Mouse (Mus musculus) large intestine, adult 2 months (tissue): ENCODE measurements around the gene Golga3. TPM values are rescaled to one million over a fixed set of nuclear protein-coding genes. Genes with fewer than 3 reads are reported as not detected.

Source experiments
- DNase-seq: peaks from one replicate; pipeline ENCODE4 v3.0.0-alpha.2; 2012; ENCODE audit warnings: low read depth, low spot score
- WGBS: fragments of 180-500 bp; shearing (Covaris S2); methylation state at CpG from one replicate; pipeline ENCODE4 v1.1.7; 2018; 5-methylcytosine and 5-hydroxymethylcytosine counted together
- polyA plus RNA-seq: library from polyadenylated mRNA; depleted of rRNA; stranded (reverse); fragments of >200 nt; gene quantifications from 2 replicates; pipeline ENCODE4 v1.2.3, GENCODE M21; 2012; rRNA removed

The Golga3 gene
- polyA plus RNA-seq, 1 experiment: 4.7 TPM

- 1% methylated on average over 8 of the region's 8 CpGs for WGBS
These were observed 53.9 kb downstream of the Golga3 start for GRCm38 (mm10) chr5:110230401-110230779.

GRCm38 (mm10) chr5:110230780-110231461 is 54.4 kb downstream of the Golga3 start, which contains the start of gene Ankle2:
Gene Ankle2, plus strand, starts transcription at chr5:110231004.
- WGBS: under 1% methylated on average over 81 of the region's 81 CpGs

More at GRCm38 (mm10) chr5:110230401-110230779, 53.9 kb downstream of the Golga3 start:
- no peak for DNase-seq

GRCm38 (mm10) chr5:110231638-110232037 is 55.1 kb downstream of the Golga3 start:
- no peak for DNase-seq
- 37% methylated on average over 13 of the region's 13 CpGs for WGBS

More at GRCm38 (mm10) chr5:110230780-110231461, 54.4 kb downstream of the Golga3 start, which contains the start of gene Ankle2:
- DNase-seq: peak; percentile 40

DNA sequence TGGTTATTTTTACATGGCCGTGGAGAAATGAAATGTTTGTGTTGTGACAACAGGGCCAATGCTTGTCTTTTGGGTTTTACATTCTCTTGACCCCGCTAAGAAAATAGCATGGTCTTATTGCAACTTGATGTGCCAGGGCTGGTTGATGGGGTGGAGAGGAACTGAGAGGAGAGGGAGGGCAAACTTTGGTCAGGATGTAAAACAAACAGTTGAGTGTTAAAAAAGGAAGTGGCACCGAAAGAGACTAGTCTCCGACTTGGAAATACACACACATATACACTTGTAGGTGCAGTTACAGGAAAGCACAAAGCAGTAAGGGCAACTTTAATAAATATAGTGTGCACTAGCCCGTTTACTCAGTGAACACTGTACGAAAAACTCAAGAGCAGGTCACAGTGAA is 55.8 kb downstream of the Golga3 start:
- 64% methylated on average over 6 of the region's 6 CpGs for WGBS

GRCm38 (mm10) chr5:110244091-110244490 is 67.6 kb downstream of the Golga3 start:
- 74% methylated on average over 2 of the region's 2 CpGs for WGBS
- no peak for DNase-seq

More for the DNA sequence above, 55.8 kb downstream of the Golga3 start:
- no peak for DNase-seq

GRCm38 (mm10) chr5:110266941-110267340 is 90.4 kb downstream of the Golga3 start:
- WGBS: 65% methylated on average over 4 of the region's 4 CpGs
- no peak for DNase-seq

DNA sequence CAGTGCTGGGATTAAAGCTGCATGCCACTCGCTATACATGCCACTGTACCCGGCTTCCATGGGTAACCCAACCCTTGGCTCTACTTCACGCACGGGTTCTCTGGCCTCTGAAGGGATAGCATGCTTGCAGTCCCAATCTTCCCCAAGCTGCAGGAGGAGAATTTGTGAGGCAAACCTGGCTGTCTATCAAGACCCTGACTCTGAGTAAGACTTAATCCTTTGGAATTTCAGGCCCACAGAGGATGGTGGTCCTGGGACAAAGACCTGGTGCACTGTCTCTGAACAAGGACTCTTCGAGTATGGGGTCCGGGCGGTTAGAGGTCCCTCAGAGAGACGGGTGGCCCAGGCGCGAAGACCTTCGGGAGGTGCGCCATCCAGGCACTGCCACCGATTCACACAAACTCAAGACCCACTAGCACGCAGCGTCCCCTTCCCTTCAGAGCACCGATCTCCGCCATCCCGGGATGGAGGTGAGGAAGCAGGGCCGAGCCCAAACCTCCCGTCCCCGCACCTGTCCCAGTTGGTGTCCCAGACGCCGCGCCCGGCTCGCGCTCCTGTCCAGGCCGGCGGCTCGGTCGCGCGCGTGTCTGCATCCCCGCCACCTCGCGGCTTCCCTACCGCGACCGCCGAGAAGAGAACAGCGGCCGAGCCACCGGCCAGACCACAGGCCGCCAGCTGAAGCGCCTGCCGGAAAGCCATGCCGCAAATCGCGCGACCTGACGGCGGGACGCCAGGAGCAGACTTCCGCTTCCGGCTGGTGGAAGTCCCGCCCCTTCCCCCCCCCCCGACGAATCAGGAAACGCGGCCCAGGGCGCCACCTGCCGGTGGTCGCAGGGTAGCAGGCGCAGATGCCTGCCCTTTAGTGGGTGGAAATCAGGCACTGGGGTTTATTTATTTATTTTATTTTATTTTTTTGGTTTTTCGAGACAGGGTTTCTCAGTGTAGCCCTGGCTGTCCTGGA is 92.9 kb downstream of the Golga3 start, which contains the start of gene Pgam5:
Gene Pgam5 (minus strand): TSS at position 773 of the 961 bp plus-strand sequence.
- DNase-seq: no peak
- under 1% methylated on average over 66 of the region's 66 CpGs for WGBS

DNA sequence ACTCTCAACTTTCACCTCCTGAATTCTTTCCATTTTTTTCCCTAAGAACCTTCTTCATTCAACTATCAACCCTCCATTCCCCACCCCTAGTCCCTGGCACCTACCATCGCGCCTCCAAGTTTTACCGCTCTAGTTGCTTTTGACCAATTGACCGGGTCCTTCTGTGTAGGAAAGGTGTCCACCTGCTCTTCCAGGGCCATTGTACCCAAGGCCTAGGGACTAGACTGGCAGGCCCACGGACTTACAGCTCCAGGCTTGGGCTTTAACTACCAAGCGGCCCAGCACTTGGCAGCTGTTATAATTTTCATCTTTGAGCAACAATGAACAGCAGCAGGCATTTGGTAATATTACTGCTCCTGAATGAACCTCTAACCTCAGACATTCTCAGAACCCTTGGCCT is 93.7 kb downstream of the Golga3 start:
- DNase-seq: no peak
- 95% methylated on average over 6 of the region's 6 CpGs for WGBS

DNA sequence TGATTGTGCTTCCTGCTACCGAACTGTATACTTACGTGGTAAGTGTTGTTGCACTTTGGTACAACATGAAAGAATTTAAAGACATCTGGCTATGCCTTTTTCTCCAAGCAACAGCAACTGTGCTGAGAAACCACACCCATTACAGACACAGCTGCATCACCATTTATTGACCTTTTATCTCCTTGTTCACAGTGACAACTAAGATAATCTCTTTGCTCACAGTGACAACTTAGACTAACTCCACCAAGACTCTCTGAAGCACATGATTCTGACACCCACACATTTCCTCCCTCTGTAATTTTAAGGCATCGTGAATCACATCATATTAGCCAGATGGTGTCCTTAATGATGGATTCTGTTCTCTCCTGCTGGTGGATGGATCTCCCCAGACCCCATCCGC is 97.6 kb downstream of the Golga3 start:
- DNase-seq: no peak
- 72% methylated on average over 4 of the region's 4 CpGs for WGBS

DNA sequence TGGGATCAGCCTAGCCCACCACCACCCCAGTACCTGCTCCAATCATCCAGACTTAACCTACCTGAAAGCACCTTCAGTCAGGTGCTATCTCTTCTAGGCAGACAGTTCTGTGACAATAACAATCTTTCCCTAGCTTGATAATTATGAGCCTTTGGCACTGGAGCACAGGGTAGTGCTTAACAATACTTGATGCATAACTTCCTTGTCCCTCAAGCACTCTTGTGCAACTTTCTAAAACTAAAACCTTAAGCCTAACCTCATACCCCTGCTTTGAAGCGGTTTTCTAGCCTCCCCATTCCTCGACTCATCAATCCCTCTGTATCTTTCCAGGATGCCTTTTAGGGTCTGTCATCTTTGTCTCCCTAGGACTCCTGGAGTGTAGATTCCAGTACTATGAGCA is 98.3 kb downstream of the Golga3 start:
- WGBS: 56% methylated on average over 2 of the region's 2 CpGs
- DNase-seq: no peak

Other genes starting within 250 kb of the Golga3 start
- gene Zfp932, start 180.2 kb upstream of the Golga3 start, polyA plus RNA-seq: 2.3 and 2.4 TPM in 2 replicates
- 0.21 and 0.23 TPM in 2 replicates for gene Gm17655, start 104.2 kb upstream of the Golga3 start, polyA plus RNA-seq
- 0.20 and 0.41 TPM in 2 replicates for gene Gm35315, start 82.3 kb upstream of the Golga3 start, polyA plus RNA-seq
- 0.36 and 0.49 TPM in 2 replicates for gene Plcxd1, start 76.7 kb upstream of the Golga3 start, polyA plus RNA-seq
- 70.5 and 76.0 TPM in 2 replicates for gene Gtpbp6, start 68.5 kb upstream of the Golga3 start, polyA plus RNA-seq
- 0.30 and 0.44 TPM in 2 replicates for gene Zfp605, start 66.6 kb upstream of the Golga3 start, polyA plus RNA-seq
- 34.2 and 51.3 TPM in 2 replicates for gene Chfr, start 40.9 kb upstream of the Golga3 start, polyA plus RNA-seq
- 4.7 and 7.2 TPM in 2 replicates for gene Ankle2, start 54.3 kb downstream of the Golga3 start, polyA plus RNA-seq
- 19.0 and 21.0 TPM in 2 replicates for gene Pgam5, start 93.2 kb downstream of the Golga3 start, polyA plus RNA-seq
- 5.1 and 5.9 TPM in 2 replicates for gene Pxmp2, start 109.5 kb downstream of the Golga3 start, polyA plus RNA-seq
- gene Pole, start 109.6 kb downstream of the Golga3 start, polyA plus RNA-seq: 12.3 and 14.4 TPM in 2 replicates
- 4.9 and 5.0 TPM in 2 replicates for gene P2rx2, start 166.5 kb downstream of the Golga3 start, polyA plus RNA-seq
- gene Lrcol1, start 168.0 kb downstream of the Golga3 start, polyA plus RNA-seq: 0.16 TPM in 1 of 2 replicates, not detected in the other